Mouse (Mus musculus) ES-Bruce4 (cell line): ENCODE results near the gene Ttll9. TPM values are rescaled to one million over a fixed set of nuclear protein-coding genes. Genes with fewer than 3 reads are reported as not detected.

Source experiments
- H3K27ac ChIP-seq: 2 replicates; pipeline ENCODE4 v1.5.1; 2012; ENCODE audit warnings: low read length, inconsistent platforms; ENCODE audit not compliant: insufficient read depth
- H3K27me3 ChIP-seq: 2 replicates; pipeline ENCODE4 v1.6.1; 2012; ENCODE audit warnings: mild to moderate bottlenecking, low read length, inconsistent platforms; ENCODE audit not compliant: control insufficient read depth, poor library complexity, insufficient read depth, severe bottlenecking
- H3K36me3 ChIP-seq: 2 replicates; pipeline ENCODE4 v1.6.1; 2012; ENCODE audit warnings: inconsistent platforms, mild to moderate bottlenecking, low read length, moderate library complexity; ENCODE audit not compliant: control insufficient read depth, poor library complexity, insufficient read depth, severe bottlenecking
- H3K4me1 ChIP-seq: one replicate; pipeline ENCODE4 v1.8.1; 2011; ENCODE audit warnings: low read length; ENCODE audit not compliant: control insufficient read depth, insufficient read depth
- H3K4me3 ChIP-seq: 2 replicates; pipeline ENCODE4 v1.5.1; 2011; ENCODE audit warnings: low read depth, mild to moderate bottlenecking, low read length
- H3K9ac ChIP-seq: 2 replicates; pipeline ENCODE4 v1.6.1; 2012; ENCODE audit warnings: low read depth, mild to moderate bottlenecking, inconsistent platforms; ENCODE audit not compliant: poor library complexity, severe bottlenecking
- H3K9me3 ChIP-seq: replicated peaks from 2 replicates; pipeline ENCODE4 v1.6.1; 2012; ENCODE audit warnings: mild to moderate bottlenecking, low read length, inconsistent platforms; ENCODE audit not compliant: control insufficient read depth, poor library complexity, insufficient read depth, severe bottlenecking
- CTCF ChIP-seq: IDR thresholded peaks from one replicate; pipeline ENCODE4 v1.8.1; 2011; ENCODE audit warnings: low read depth, low read length
- EP300 ChIP-seq: IDR thresholded peaks from 2 replicates; pipeline ENCODE4 v1.6.1; 2011; ENCODE audit warnings: low read depth, low read length; ENCODE audit not compliant: insufficient read depth
- POLR2A ChIP-seq: IDR thresholded peaks from one replicate; pipeline ENCODE4 v1.8.1; 2011; ENCODE audit warnings: low read length; ENCODE audit not compliant: insufficient read depth
- polyA plus RNA-seq: library from polyadenylated mRNA; stranded (reverse); fragments of >200 nt; gene quantifications from 2 replicates; pipeline ENCODE4 v1.2.4, GENCODE M21; 2011; ENCODE audit warnings: low read depth; ENCODE audit not compliant: missing spikeins, insufficient read depth, insufficient read length

Ttll9 gene
- polyA plus RNA-seq, 1 experiment, result 2.1 TPM

GRCm38 (mm10) chr2:152927371-152927770, 34.9 kb upstream of the Ttll9 start:
- H3K4me1 ChIP-seq, result no peaks in the 10 kb centered on the region
- no peaks in the 10 kb centered on the region for H3K9me3 ChIP-seq
- no peak overlapping the region for H3K4me3 ChIP-seq
- no peaks in the 10 kb centered on the region for H3K36me3 ChIP-seq
- no peak overlapping the region for H3K27ac ChIP-seq
- no peak for TF ChIP-seq CTCF
- TF ChIP-seq EP300, result no peak
- no peak for TF ChIP-seq POLR2A
- no peak overlapping the region for H3K9ac ChIP-seq
- H3K27me3 ChIP-seq, result no peaks in the 10 kb centered on the region

- Histone ChIP-seq H3K36me3 (no peaks in the 10 kb centered on the region), H3K9me3 (no peaks in the 10 kb centered on the region), H3K27ac (no peak overlapping the region), H3K4me3 (no peak overlapping the region), H3K9ac (no peak overlapping the region), H3K27me3 (no peaks in the 10 kb centered on the region), H3K4me1 (no peaks in the 10 kb centered on the region)
- TF ChIP-seq POLR2A, result no peak
- TF ChIP-seq EP300, result no peak
- no peak for TF ChIP-seq CTCF
These were observed 33.9 kb upstream of the Ttll9 start for GRCm38 (mm10) chr2:152928219-152928987.

GRCm38 (mm10) chr2:152928988-152929370, 33.3 kb upstream of the Ttll9 start:
- no peak overlapping the region for H3K27ac ChIP-seq

GRCm38 (mm10) chr2:152930276-152930675, 32.0 kb upstream of the Ttll9 start:
- H3K27ac ChIP-seq, result no peak overlapping the region
- no peak overlapping the region for H3K4me3 ChIP-seq
- no peaks in the 10 kb centered on the region for H3K36me3 ChIP-seq
- no peaks in the 10 kb centered on the region for H3K9me3 ChIP-seq
- TF ChIP-seq EP300, result no peak
- TF ChIP-seq CTCF, result no peak
- no peaks in the 10 kb centered on the region for H3K4me1 ChIP-seq
- no peak overlapping the region for H3K9ac ChIP-seq
- no peaks in the 10 kb centered on the region for H3K27me3 ChIP-seq

More at GRCm38 (mm10) chr2:152928988-152929370, 33.3 kb upstream of the Ttll9 start:
- no peaks in the 10 kb centered on the region for H3K36me3 ChIP-seq
- H3K9me3 ChIP-seq, result no peaks in the 10 kb centered on the region
- H3K4me3 ChIP-seq, result no peak overlapping the region
- H3K9ac ChIP-seq, result no peak overlapping the region
- no peaks in the 10 kb centered on the region for H3K4me1 ChIP-seq
- no peaks in the 10 kb centered on the region for H3K27me3 ChIP-seq
- TF ChIP-seq EP300 (no peak), CTCF (no peak), POLR2A (no peak)

- Histone ChIP-seq H3K27me3 (no peaks in the 10 kb centered on the region), H3K4me1 (no peaks in the 10 kb centered on the region), H3K9ac (no peak overlapping the region), H3K4me3 (no peak overlapping the region), H3K27ac (no peak overlapping the region), H3K9me3 (no peaks in the 10 kb centered on the region), H3K36me3 (no peaks in the 10 kb centered on the region)
- no peak for TF ChIP-seq CTCF
These were observed 30.7 kb upstream of the Ttll9 start for GRCm38 (mm10) chr2:152931456-152932160.

- Histone ChIP-seq H3K27me3 (no peaks in the 10 kb centered on the region), H3K4me1 (no peaks in the 10 kb centered on the region), H3K4me3 (peak within 1 kb of the TSS; percentile 16; the same call in 1 of the 2 replicates), H3K9me3 (no peaks in the 10 kb centered on the region), H3K9ac (no peak within 1 kb of the TSS), H3K27ac (no peak within 1 kb of the TSS), H3K36me3 (no peaks in the 10 kb centered on the region)
- no peak for TF ChIP-seq POLR2A
- TF ChIP-seq EP300, result no peak
- no peak for TF ChIP-seq CTCF
These were observed 29.2 kb upstream of the Ttll9 start, which contains the start of gene Foxs1 for GRCm38 (mm10) chr2:152933048-152933447. TSS of gene Foxs1 (minus strand) at chr2:152933208.
